Mouse (Mus musculus) heart, embryonic 14.5 days (tissue): ENCODE measurements around the gene Brat1. TPM values are rescaled to one million over a fixed set of nuclear protein-coding genes. Genes with fewer than 3 reads are reported as not detected.

ENCODE experiments used
- ATAC-seq: fragments of 200-750 bp; cut with Nextera tagmentation; 2 replicates; pipeline ENCODE4 v1.8.0; 2017; ENCODE audit warnings: low read depth, moderate TSS enrichment; ENCODE audit not compliant: insufficient number of reproducible peaks, insufficient read depth, low FRiP score
- H3K27ac ChIP-seq, 2 experiments: fragments of 200-500 bp in 1 of 2; fragments of 300-500 bp in 1 of 2; sonication (generic) in 1 of 2; replicated peaks in 1 of 2; 2 replicates each; pipeline ENCODE4 v1.5.1; 2012 to 2014; ENCODE audit warnings: low read depth in 2 of 2, low read length in 2 of 2, control low read depth in 1 of 2, mild to moderate bottlenecking in 1 of 2, mixed read lengths in 1 of 2; ENCODE audit not compliant: control insufficient read depth in 1 of 2, insufficient read depth in 1 of 2
- H3K27me3 ChIP-seq: fragments of 300-500 bp; sonication (generic); 2 replicates; pipeline ENCODE4 v1.6.1; 2014; ENCODE audit warnings: mild to moderate bottlenecking, low read length, control low read depth; ENCODE audit not compliant: control insufficient read depth, insufficient read depth
- H3K36me3 ChIP-seq: fragments of 300-500 bp; sonication (generic); 2 replicates; pipeline ENCODE4 v1.6.1; 2014; ENCODE audit warnings: mild to moderate bottlenecking, control low read depth, low read length, mixed read lengths; ENCODE audit not compliant: control insufficient read depth, insufficient read depth
- H3K4me1 ChIP-seq, 2 experiments: fragments of 200-500 bp in 1 of 2; fragments of 300-500 bp in 1 of 2; sonication (generic) in 1 of 2; 2 replicates each; pipeline ENCODE4 v1.6.1; 2012 to 2014; ENCODE audit warnings: low read length in 2 of 2, control low read depth in 1 of 2, mixed read lengths in 1 of 2; ENCODE audit not compliant: control insufficient read depth in 2 of 2, insufficient read depth in 2 of 2
- H3K4me2 ChIP-seq: fragments of 300-500 bp; sonication (generic); 2 replicates; pipeline ENCODE4 v1.6.1; 2014; ENCODE audit warnings: mild to moderate bottlenecking, low read length
- H3K4me3 ChIP-seq, 2 experiments: fragments of 200-500 bp in 1 of 2; fragments of 300-500 bp in 1 of 2; sonication (generic) in 1 of 2; 2 replicates each; pipeline ENCODE4 v1.5.1; 2012 to 2014; ENCODE audit warnings: low read length in 2 of 2, mild to moderate bottlenecking in 2 of 2, control low read depth in 1 of 2, low read depth in 1 of 2, moderate library complexity in 1 of 2; ENCODE audit not compliant: control insufficient read depth in 1 of 2, insufficient read depth in 1 of 2
- H3K9ac ChIP-seq: fragments of 300-500 bp; sonication (generic); 2 replicates; pipeline ENCODE4 v1.6.1; 2014; ENCODE audit warnings: mild to moderate bottlenecking, low read length
- H3K9me3 ChIP-seq: fragments of 300-500 bp; sonication (generic); 2 replicates; pipeline ENCODE4 v1.6.1; 2016; ENCODE audit warnings: low read length, control low read depth; ENCODE audit not compliant: control insufficient read depth
- WGBS: fragments of 180-500 bp; shearing (Covaris S2); extraction: QIAGEN DNeasy Blood & Tissue Kit; methylation state at CpG from one replicate; pipeline ENCODE4 v1.1.7; 2014; 5-methylcytosine and 5-hydroxymethylcytosine counted together
- polyA plus RNA-seq: library from polyadenylated mRNA; unstranded; fragments of >200 nt; fragmentation: Nextera tagmentation; extraction: Ambion mirVana; gene quantifications from 2 replicates; pipeline ENCODE4 v1.2.1, GENCODE M21; 2014

Brat1 gene
- polyA plus RNA-seq, 1 experiment from 2014 or later: 9.4 TPM

DNA sequence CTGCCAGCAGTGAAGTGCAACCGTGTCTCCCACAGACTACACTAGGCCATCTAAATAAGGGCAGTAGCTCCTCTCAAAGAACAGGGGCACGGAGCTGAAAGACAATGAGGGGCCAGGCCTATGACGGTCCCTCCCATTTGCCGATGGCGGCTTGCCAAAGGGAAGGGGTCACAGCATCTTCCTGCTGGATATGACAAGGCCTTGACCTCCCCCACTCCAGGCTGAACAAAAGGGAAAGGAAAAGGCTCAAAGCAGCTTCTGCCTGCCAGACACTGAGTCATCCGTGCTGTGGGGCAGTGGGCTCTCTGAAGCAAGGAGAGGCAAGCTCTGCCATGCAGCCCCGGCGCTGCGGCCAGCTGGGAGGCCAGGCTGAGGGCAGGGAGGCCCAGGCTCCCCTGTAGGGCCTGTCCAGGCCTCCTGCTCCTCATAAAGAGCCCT lies 62.9 kb downstream of the Brat1 start:
- peak overlapping the region; percentile 96 to 98 for H3K27ac ChIP-seq
- 2% methylated on average over 9 of the region's 9 CpGs for WGBS
- H3K4me2 ChIP-seq: peak overlapping the region; percentile 16
- H3K9ac ChIP-seq: peak overlapping the region; percentile 55
- peaks cover 32 to 54% of the 10 kb centered on the region in 2 experiments for H3K4me1 ChIP-seq
- H3K4me3 ChIP-seq: no peak overlapping the region
- H3K27me3 ChIP-seq: no peaks in the 10 kb centered on the region
- ATAC-seq: peak; percentile 81
- H3K9me3 ChIP-seq: no peaks in the 10 kb centered on the region
- H3K36me3 ChIP-seq: 0 out of 2 replicates have a peak, but pooled peaks cover 5% of the 10 kb centered on the region

DNA sequence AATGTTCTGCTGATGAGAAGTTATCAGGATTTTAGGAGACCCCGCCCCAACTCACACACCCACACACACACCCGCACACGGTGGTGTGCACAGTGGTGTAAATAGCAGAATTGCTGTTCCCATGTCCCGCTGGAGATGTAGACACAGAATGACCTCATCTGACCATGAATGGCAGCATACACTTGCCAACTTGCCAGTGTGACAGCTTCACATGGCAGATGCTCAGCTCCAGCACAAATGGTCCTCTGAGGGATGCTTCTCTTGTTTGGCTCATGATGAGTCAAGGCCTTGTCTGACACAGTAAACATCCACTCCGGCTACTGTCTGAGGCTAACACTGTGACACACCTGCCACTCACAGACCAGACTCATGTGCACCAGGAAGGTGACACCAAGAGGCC lies 63.5 kb downstream of the Brat1 start:
- no peaks in the 10 kb centered on the region for H3K27me3 ChIP-seq
- H3K4me3 ChIP-seq: no peak overlapping the region
- H3K27ac ChIP-seq: peak overlapping the region; percentile 96 to 98
- peaks cover 3% of the 10 kb centered on the region; the same call in 1 of the 2 replicates for H3K36me3 ChIP-seq
- peak overlapping the region; percentile 55 for H3K9ac ChIP-seq
- no peaks in the 10 kb centered on the region for H3K9me3 ChIP-seq
- ATAC-seq: no peak
- 37% methylated on average over 5 of the region's 5 CpGs for WGBS
- peaks cover 32 to 54% of the 10 kb centered on the region in 2 experiments for H3K4me1 ChIP-seq
- H3K4me2 ChIP-seq: peak overlapping the region; percentile 16

Other genes with a start within 250 kb of the Brat1 start
- 11.0 and 11.5 TPM in 2 replicates for gene Chst12, start 199.5 kb upstream of the Brat1 start, polyA plus RNA-seq
- gene Grifin, start 139.9 kb upstream of the Brat1 start, polyA plus RNA-seq: not detected in 2 replicates
- 3.8 and 6.4 TPM in 2 replicates for gene Lfng, start 97.7 kb upstream of the Brat1 start, polyA plus RNA-seq
- gene Ttyh3, start 56.0 kb upstream of the Brat1 start, polyA plus RNA-seq: 32.8 and 35.7 TPM in 2 replicates
- 7.7 and 8.0 TPM in 2 replicates for gene Iqce, start 2.6 kb upstream of the Brat1 start, polyA plus RNA-seq
- 1.0 and 1.2 TPM in 2 replicates for gene Amz1, start 19.1 kb downstream of the Brat1 start, polyA plus RNA-seq
- gene Gna12, start 125.4 kb downstream of the Brat1 start, polyA plus RNA-seq: 46.4 and 53.8 TPM in 2 replicates